Mouse (Mus musculus): ENCODE measurements around the gene Tdrd9.

The Tdrd9 gene

GRCm38 (mm10) chr12:112111323-112111722, 140.0 kb downstream of the Tdrd9 start:
- no peak for DNase-seq

- DNase-seq: no peak
Observed at GRCm38 (mm10) chr12:112112235-112112634, 140.9 kb downstream of the Tdrd9 start.

DNA sequence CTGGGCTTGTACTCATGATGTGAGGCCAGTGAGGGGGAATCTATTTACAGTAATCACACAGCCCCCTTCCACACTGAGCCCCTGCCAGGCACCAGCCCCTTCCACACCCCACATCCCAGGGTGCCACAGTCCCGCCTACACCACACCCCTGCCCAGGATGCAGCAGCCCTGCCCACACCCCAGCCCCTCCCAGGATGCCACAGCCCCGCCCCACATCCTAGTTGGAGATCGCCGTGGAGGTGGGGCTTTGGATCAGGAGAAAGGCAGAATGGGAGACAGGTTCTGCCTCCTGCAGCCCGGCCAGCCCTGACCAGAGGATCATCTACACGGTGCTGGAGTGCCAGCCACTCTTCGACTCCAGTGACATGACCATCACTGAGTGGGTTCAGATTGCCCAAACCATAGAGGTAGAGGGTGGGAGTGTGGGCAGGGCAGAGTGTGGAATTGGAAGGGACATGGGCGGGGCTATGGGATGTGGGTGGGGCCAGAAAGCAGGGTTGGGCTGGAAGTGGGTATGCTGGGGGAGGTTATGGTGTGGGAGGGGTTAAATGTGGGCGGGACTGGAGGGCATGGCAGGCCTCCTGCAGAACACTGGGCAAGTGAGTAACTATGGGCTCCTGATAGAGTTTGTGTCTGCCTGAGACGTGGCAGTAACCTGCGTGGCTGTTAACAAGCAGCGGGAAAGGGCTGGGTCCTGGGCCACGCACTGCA, 141.5 kb downstream of the Tdrd9 start:
- peak; percentile 37 for DNase-seq

- peak; percentile 74 for DNase-seq
Observed at GRCm38 (mm10) chr12:112113710-112114109, 142.4 kb downstream of the Tdrd9 start.

GRCm38 (mm10) chr12:112117006-112117405, 145.6 kb downstream of the Tdrd9 start:
- no peak for DNase-seq

DNA sequence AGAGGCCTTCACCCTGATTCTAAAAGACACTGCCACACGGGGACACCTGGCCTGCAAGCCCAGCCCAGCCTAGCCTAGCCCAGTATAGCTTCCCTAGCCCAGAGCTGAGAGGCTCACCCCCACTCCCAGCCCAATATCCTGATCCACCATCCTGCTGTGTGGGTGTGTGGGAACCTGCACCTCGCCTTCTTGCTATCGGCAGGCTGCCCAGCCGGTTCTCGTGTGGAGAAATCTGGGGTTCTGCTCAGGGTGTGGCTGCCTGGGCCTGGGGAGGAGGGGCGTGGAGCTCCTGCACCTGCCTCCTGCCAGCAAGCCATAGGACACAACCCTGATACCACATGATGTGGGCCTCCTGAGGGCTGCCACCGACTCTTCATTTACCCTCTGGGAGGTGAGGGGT, 146.3 kb downstream of the Tdrd9 start:
- DNase-seq: no peak

All from liver (tissue).